25 mouse cellular contexts compared by ENCODE assay signal in the genomic region with DNA sequence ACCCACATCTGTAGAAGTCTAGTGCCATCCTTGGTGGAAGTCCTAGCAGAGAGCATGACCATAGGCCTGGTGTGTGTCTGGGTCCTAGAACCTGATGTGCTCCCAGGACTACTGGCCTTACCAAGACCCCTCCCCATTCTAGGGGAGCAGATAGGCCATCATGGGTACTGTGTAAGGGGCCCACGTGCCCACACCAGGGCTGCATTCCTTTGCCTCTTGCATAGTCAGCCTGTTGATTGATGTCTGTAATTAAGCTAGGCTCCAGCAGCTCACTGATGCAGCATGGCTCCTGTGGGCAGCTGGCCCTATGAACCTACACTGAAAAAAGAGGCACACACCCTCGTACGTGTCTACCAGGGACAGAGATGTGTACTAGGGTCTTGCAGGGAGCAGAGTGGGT.
DNase-seq lines count a peak whose midpoint lies in the region; ATAC-seq lines count a peak whose summit lies in the region.
"Had no signal": no experiment of that assay in that cellular context is flagged by ENCODE, and none has a peak within 500 bp of the region (broad histone marks: within the 10 kb centered on the region; RNA-seq: fewer than 3 reads in every experiment).

No protein-coding gene starts in this region.

- H3K9me3 ChIP-seq in heart, embryonic 10.5 days = no peaks in the 10 kb centered on the region
- H3K9me3 ChIP-seq in kidney, embryonic 16.5 days (ENCODE audit: low read length) = no peaks in the 10 kb centered on the region
- H3K9me3 ChIP-seq in limb, embryonic 12.5 days = no peaks in the 10 kb centered on the region
- H3K9me3 ChIP-seq: hindbrain, embryonic 15.5 days; liver, embryonic 12.5 days; neural tube, embryonic 13.5 days had no signal

- peak; percentile 42 for DNase-seq in heart, embryonic 10.5 days (ENCODE audit: low spot score)
- no peak for DNase-seq in heart, adult 18-20 months
- DNase-seq in kidney, postnatal 25 days = no peak
- peak; percentile 15 for DNase-seq in embryo, embryonic 9.5 days (ENCODE audit: extremely low spot score)
- DNase-seq in layer of hippocampus, adult 11-12 months (ENCODE audit: low spot score) = no peak
- DNase-seq: adrenal gland, postnatal 36 days; cerebellum, adult 9-10 months; gastrocnemius, postnatal 14 days; kidney, adult 11 months; kidney, postnatal 36 days; lung, adult 2 months; lung, postnatal 14 days; midbrain, embryonic 14.5 days; right cerebral cortex, postnatal 4 days; thymus, adult 2 months; thymus, postnatal 4 days had no signal

- H3K4me3 ChIP-seq in heart, embryonic 10.5 days = no peak overlapping the region
- H3K4me3 ChIP-seq in kidney, embryonic 16.5 days (ENCODE audit: low read length) = no peak overlapping the region
- H3K4me3 ChIP-seq in limb, embryonic 12.5 days (replicated peaks) = no peak overlapping the region
- H3K4me3 ChIP-seq: forebrain, embryonic 10.5 days; heart, adult 2 months; hindbrain, embryonic 15.5 days; liver, embryonic 12.5 days; neural tube, embryonic 13.5 days had no signal

- peak; percentile 74 for ATAC-seq in kidney, embryonic 16.5 days (ENCODE audit: low FRiP score, low TSS enrichment)
- peak; percentile 59 for ATAC-seq in limb, embryonic 12.5 days (ENCODE audit: insufficient number of reproducible peaks, insufficient read depth, low FRiP score, low TSS enrichment, low read depth)
- ATAC-seq in megakaryocyte progenitor cell, adult 5-6 weeks (replicated peaks; ENCODE audit: poor library complexity) = no peak
- ATAC-seq: forebrain, embryonic 16.5 days; liver, embryonic 12.5 days had no signal

- 56% methylated on average over 3 of the region's 3 CpGs for WGBS in heart, embryonic 10.5 days
- 18% methylated on average over 3 of the region's 3 CpGs for WGBS in kidney, embryonic 16.5 days
- 30% methylated on average over 3 of the region's 3 CpGs for WGBS in limb, embryonic 12.5 days

- H3K4me1 ChIP-seq in heart, embryonic 10.5 days = peaks cover 59% of the 10 kb centered on the region
- H3K4me1 ChIP-seq in kidney, embryonic 16.5 days (ENCODE audit: insufficient read depth, low read length) = peaks cover 6% of the 10 kb centered on the region; the same call in 1 of the 2 replicates
- peaks cover 23% of the 10 kb centered on the region for H3K4me1 ChIP-seq in limb, embryonic 12.5 days (replicated peaks)

- H3K27ac ChIP-seq in heart, embryonic 10.5 days = no peak overlapping the region
- H3K27ac ChIP-seq in kidney, embryonic 16.5 days (ENCODE audit: low read length) = no peak overlapping the region
- H3K27ac ChIP-seq in limb, embryonic 12.5 days = no peak overlapping the region
- H3K27ac ChIP-seq: forebrain, embryonic 10.5 days; heart, adult 2 months; hindbrain, embryonic 15.5 days; liver, embryonic 12.5 days; neural tube, embryonic 13.5 days had no signal

- no peaks in the 10 kb centered on the region for H3K27me3 ChIP-seq in heart, embryonic 10.5 days (ENCODE audit: insufficient read depth, poor library complexity, severe bottlenecking)
- H3K27me3 ChIP-seq in kidney, embryonic 16.5 days (ENCODE audit: insufficient read depth, low read length) = no peaks in the 10 kb centered on the region
- no peaks in the 10 kb centered on the region for H3K27me3 ChIP-seq in limb, embryonic 12.5 days
- H3K27me3 ChIP-seq: hindbrain, embryonic 15.5 days; liver, embryonic 12.5 days; neural tube, embryonic 13.5 days had no signal

- H3K4me2 ChIP-seq in kidney, embryonic 16.5 days (replicated peaks; ENCODE audit: low read depth, low read length) = no peak overlapping the region
- no peak overlapping the region for H3K4me2 ChIP-seq in limb, embryonic 12.5 days
- H3K4me2 ChIP-seq: hindbrain, embryonic 15.5 days; liver, embryonic 12.5 days; neural tube, embryonic 13.5 days had no signal

- no peak overlapping the region for H3K9ac ChIP-seq in kidney, embryonic 16.5 days (replicated peaks; ENCODE audit: low read length)
- H3K9ac ChIP-seq in limb, embryonic 12.5 days (replicated peaks) = no peak overlapping the region
- H3K9ac ChIP-seq: hindbrain, embryonic 15.5 days; liver, embryonic 12.5 days; neural tube, embryonic 13.5 days had no signal

- peaks cover 17% of the 10 kb centered on the region; the same call in 1 of the 2 replicates for H3K36me3 ChIP-seq in heart, embryonic 10.5 days
- H3K36me3 ChIP-seq in kidney, embryonic 16.5 days (ENCODE audit: insufficient read depth, low read length) = no peaks in the 10 kb centered on the region
- peaks cover 5% of the 10 kb centered on the region; the same call in 1 of the 2 replicates for H3K36me3 ChIP-seq in limb, embryonic 12.5 days
- H3K36me3 ChIP-seq: hindbrain, embryonic 15.5 days; neural tube, embryonic 13.5 days had no signal

Comparison
In these comparisons a context has a peak if more than half of its experiments do, and no peak if none do; other contexts are left out.
1. DNase-seq: peak in heart, embryonic 10.5 days (single experiment) and embryo, embryonic 9.5 days (single experiment); none in heart, adult 18-20 months (0 of 2), kidney, postnatal 25 days (0 of 2) and layer of hippocampus, adult 11-12 months (single experiment).